Mouse (Mus musculus): ENCODE results near the gene Tbkbp1. TPM values are rescaled to one million over a fixed set of nuclear protein-coding genes. Genes with fewer than 3 reads are reported as not detected.

The Tbkbp1 gene
- polyA plus RNA-seq, 1 experiment from 2014 or later = 4.2 TPM

Other genes starting within 250 kb of the Tbkbp1 start
- gene Cdk5rap3, start 235.0 kb downstream of the Tbkbp1 start, polyA plus RNA-seq (2015; fragmentation: Nextera tagmentation; extraction: Ambion mirVana) = 64.2 and 66.7 TPM in 2 replicates
- 84.7 and 86.9 TPM in 2 replicates for gene Prr15l, start 223.4 kb downstream of the Tbkbp1 start, polyA plus RNA-seq (2015; fragmentation: Nextera tagmentation; extraction: Ambion mirVana)
- 81.9 and 92.8 TPM in 2 replicates for gene Pnpo, start 207.5 kb downstream of the Tbkbp1 start, polyA plus RNA-seq (2015; fragmentation: Nextera tagmentation; extraction: Ambion mirVana)
- gene Sp2, start 168.5 kb downstream of the Tbkbp1 start, polyA plus RNA-seq (2015; fragmentation: Nextera tagmentation; extraction: Ambion mirVana) = 13.3 and 15.1 TPM in 2 replicates
- 0.29 and 0.30 TPM in 2 replicates for gene Sp6, start 138.1 kb downstream of the Tbkbp1 start, polyA plus RNA-seq (2015; fragmentation: Nextera tagmentation; extraction: Ambion mirVana)
- 18.1 and 21.9 TPM in 2 replicates for gene Scrn2, start 121.6 kb downstream of the Tbkbp1 start, polyA plus RNA-seq (2015; fragmentation: Nextera tagmentation; extraction: Ambion mirVana)
- 0.40 and 0.45 TPM in 2 replicates for gene Lrrc46, start 110.1 kb downstream of the Tbkbp1 start, polyA plus RNA-seq (2015; fragmentation: Nextera tagmentation; extraction: Ambion mirVana)
- 86.9 and 88.7 TPM in 2 replicates for gene Mrpl10, start 109.9 kb downstream of the Tbkbp1 start, polyA plus RNA-seq (2015; fragmentation: Nextera tagmentation; extraction: Ambion mirVana)
- 9.1 and 11.1 TPM in 2 replicates for gene Osbpl7, start 100.9 kb downstream of the Tbkbp1 start, polyA plus RNA-seq (2015; fragmentation: Nextera tagmentation; extraction: Ambion mirVana)
- 0.24 and 0.25 TPM in 2 replicates for gene Tbx21, start 36.2 kb downstream of the Tbkbp1 start, polyA plus RNA-seq (2015; fragmentation: Nextera tagmentation; extraction: Ambion mirVana)
- 49.2 and 49.4 TPM in 2 replicates for gene Kpnb1, start 36.4 kb upstream of the Tbkbp1 start, polyA plus RNA-seq (2015; fragmentation: Nextera tagmentation; extraction: Ambion mirVana)
- 77.3 and 84.1 TPM in 2 replicates for gene Npepps, start 129.1 kb upstream of the Tbkbp1 start, polyA plus RNA-seq (2015; fragmentation: Nextera tagmentation; extraction: Ambion mirVana)
- gene Mrpl45, start 164.2 kb upstream of the Tbkbp1 start, polyA plus RNA-seq (2015; fragmentation: Nextera tagmentation; extraction: Ambion mirVana) = 55.4 and 60.3 TPM in 2 replicates
- 0.10 and 0.20 TPM in 2 replicates for gene Gpr179, start 200.6 kb upstream of the Tbkbp1 start, polyA plus RNA-seq (2015; fragmentation: Nextera tagmentation; extraction: Ambion mirVana)
- 2.6 and 3.5 TPM in 2 replicates for gene Socs7, start 211.1 kb upstream of the Tbkbp1 start, polyA plus RNA-seq (2015; fragmentation: Nextera tagmentation; extraction: Ambion mirVana)

Data from intestine, embryonic 15.5 days (tissue).